Comparison of ENCODE assay signal across 11 mouse cellular contexts in the genomic region with DNA sequence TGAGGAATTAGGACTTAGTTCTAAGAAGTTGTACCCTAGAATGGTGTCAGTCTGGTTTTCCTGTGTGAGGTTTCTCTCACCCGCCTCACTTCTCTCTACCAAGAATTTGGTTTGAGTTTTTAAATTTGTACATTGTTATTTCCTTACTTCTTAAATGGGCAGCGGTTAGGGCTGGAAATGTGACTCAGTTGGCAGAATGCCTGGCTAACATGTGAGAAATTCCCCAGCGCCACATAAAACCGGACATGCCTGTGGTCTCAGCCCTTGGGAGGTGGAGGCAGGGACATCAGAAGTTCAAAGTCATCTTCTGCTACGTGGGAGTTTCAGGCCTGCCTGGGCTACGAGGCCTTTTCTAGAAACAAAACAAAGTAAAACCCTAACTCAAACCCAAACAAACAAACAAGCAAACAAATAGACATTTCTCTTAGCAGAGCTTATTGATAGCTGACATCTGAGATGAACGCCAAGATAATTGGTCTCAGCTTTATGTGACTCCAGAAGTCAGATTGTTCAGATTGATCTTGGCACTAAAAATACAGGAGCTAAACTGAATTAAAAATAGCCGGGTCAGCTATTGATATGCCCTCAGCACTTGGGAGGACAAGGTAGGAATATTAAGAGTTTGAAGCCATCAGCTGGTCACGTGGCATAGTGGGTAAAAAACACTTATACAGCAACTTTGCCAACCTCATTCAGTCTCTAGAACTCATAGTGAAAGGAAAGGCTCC. TPM values are rescaled to one million over a fixed set of nuclear protein-coding genes. Genes with fewer than 3 reads are reported as not detected.
DNase-seq lines count a peak whose midpoint lies in the region; ATAC-seq and TF ChIP-seq lines count a peak whose summit lies in the region.
"Had no signal": no experiment of that assay in that cellular context is flagged by ENCODE, and none has a peak within 500 bp of the region (broad histone marks: within the 10 kb centered on the region; RNA-seq: fewer than 3 reads in every experiment).

No protein-coding gene starts in this region.

- H3K27me3 ChIP-seq in heart, adult 2 months (ENCODE audit: control insufficient read depth, insufficient read depth, low read length), result no peaks in the 10 kb centered on the region
- H3K27me3 ChIP-seq in heart, embryonic 12.5 days (replicated peaks), result no peaks in the 10 kb centered on the region
- no peaks in the 10 kb centered on the region for H3K27me3 ChIP-seq in intestine, embryonic 15.5 days (replicated peaks)
- no peaks in the 10 kb centered on the region for H3K27me3 ChIP-seq in cerebellum, adult 2 months (ENCODE audit: control insufficient read depth, insufficient read depth, low read length)
- H3K27me3 ChIP-seq: heart, embryonic 15.5 days; limb, embryonic 13.5 days had no signal

- TF ChIP-seq EP300 in heart, adult 2 months (IDR thresholded peaks at IDR 0.05; ENCODE audit: insufficient read depth, low read depth, low read length), result peak; percentile 59; the same call in 1 of the 2 replicates

- H3K4me2 ChIP-seq in heart, embryonic 12.5 days, result no peak overlapping the region
- no peak overlapping the region for H3K4me2 ChIP-seq in intestine, embryonic 15.5 days (replicated peaks)
- H3K4me2 ChIP-seq: heart, embryonic 15.5 days; limb, embryonic 13.5 days had no signal

- peaks cover 3% of the 10 kb centered on the region for H3K36me3 ChIP-seq in heart, adult 2 months (ENCODE audit: control insufficient read depth, insufficient read depth, low read length)
- no peaks in the 10 kb centered on the region for H3K36me3 ChIP-seq in heart, embryonic 12.5 days
- no peaks in the 10 kb centered on the region for H3K36me3 ChIP-seq in macrophage (ENCODE audit: inconsistent target)
- H3K36me3 ChIP-seq in intestine, embryonic 15.5 days, result no peaks in the 10 kb centered on the region
- H3K36me3 ChIP-seq: heart, embryonic 15.5 days; limb, embryonic 13.5 days had no signal

- no peaks in the 10 kb centered on the region for H3K9me3 ChIP-seq in heart, embryonic 12.5 days (replicated peaks)
- H3K9me3 ChIP-seq in intestine, embryonic 15.5 days, result no peaks in the 10 kb centered on the region
- H3K9me3 ChIP-seq: heart, embryonic 15.5 days; limb, embryonic 13.5 days had no signal

- no peaks in the 10 kb centered on the region for H3K79me2 ChIP-seq in heart, adult 2 months (replicated peaks; ENCODE audit: control insufficient read depth, insufficient read depth, low read length)
- no peaks in the 10 kb centered on the region for H3K79me2 ChIP-seq in macrophage (ENCODE audit: inconsistent target)

- no peak overlapping the region for H3K4me3 ChIP-seq in heart, adult 2 months
- H3K4me3 ChIP-seq in heart, embryonic 12.5 days, result no peak overlapping the region
- H3K4me3 ChIP-seq in macrophage (ENCODE audit: inconsistent target), result no peak overlapping the region
- no peak overlapping the region for H3K4me3 ChIP-seq in intestine, embryonic 15.5 days (replicated peaks)
- no peak overlapping the region for H3K4me3 ChIP-seq in cerebellum, adult 2 months (replicated peaks; ENCODE audit: insufficient read depth, low read depth, low read length)
- H3K4me3 ChIP-seq: heart, embryonic 15.5 days; limb, embryonic 13.5 days had no signal

- ATAC-seq in heart, embryonic 12.5 days (ENCODE audit: insufficient number of reproducible peaks, low FRiP score), result no peak
- no peak for ATAC-seq in intestine, embryonic 15.5 days
- no peak for ATAC-seq in erythroblast, adult 5-6 weeks (replicated peaks; ENCODE audit: low FRiP score, poor library complexity, severe bottlenecking)

- peaks cover 3% of the 10 kb centered on the region; the same call in 1 of the 2 replicates for H3K4me1 ChIP-seq in heart, adult 2 months (ENCODE audit: control insufficient read depth, insufficient read depth, low read length)
- peaks cover 13% of the 10 kb centered on the region for H3K4me1 ChIP-seq in heart, embryonic 12.5 days (replicated peaks)
- H3K4me1 ChIP-seq in intestine, embryonic 15.5 days (replicated peaks), result peaks cover 9% of the 10 kb centered on the region; the same call in 1 of the 2 replicates
- no peaks in the 10 kb centered on the region; the same call in 1 of the 2 replicates for H3K4me1 ChIP-seq in cerebellum, adult 2 months (ENCODE audit: control insufficient read depth, insufficient read depth, low read length)

- peak; percentile 54 to 72 for DNase-seq in heart, adult 2 months
- peak; percentile 68 for DNase-seq in adrenal gland, adult 2 months
- DNase-seq in heart, postnatal 36 days, result peak; percentile 38 to 52
- no peak for DNase-seq in cerebellum, adult 2 months
- DNase-seq: cerebellum, postnatal 25 days had no signal

- WGBS in heart, adult 2 months, result 37% methylated on average over 9 of the region's 9 CpGs
- WGBS in heart, embryonic 12.5 days, result 78% methylated on average over 9 of the region's 9 CpGs
- 27% methylated on average over 9 of the region's 9 CpGs for WGBS in macrophage (ENCODE audit: missing documents)
- 84% methylated on average over 9 of the region's 9 CpGs for WGBS in intestine, embryonic 15.5 days
- 76% methylated on average over 9 of the region's 9 CpGs for WGBS in cerebellum, adult 2 months

- H3K27ac ChIP-seq in heart, adult 2 months, result peak overlapping the region; percentile 60
- no peak overlapping the region for H3K27ac ChIP-seq in heart, embryonic 12.5 days (ENCODE audit: poor library complexity, severe bottlenecking)
- peak overlapping the region; percentile 66 for H3K27ac ChIP-seq in macrophage
- H3K27ac ChIP-seq in intestine, embryonic 15.5 days, result no peak overlapping the region
- H3K27ac ChIP-seq in cerebellum, adult 2 months (ENCODE audit: insufficient read depth, low read length), result no peak overlapping the region
- H3K27ac ChIP-seq: heart, embryonic 15.5 days; limb, embryonic 13.5 days had no signal

- no peak for TF ChIP-seq CTCF in heart, adult 2 months (IDR thresholded peaks at IDR 0.05)
- no peak for TF ChIP-seq CTCF in cerebellum, adult 2 months (IDR thresholded peaks at IDR 0.05; ENCODE audit: borderline replicate concordance, insufficient read depth, low read depth, low read length)

- intact Hi-C loops in heart, adult 2 months (cut with DNase I), result loop anchor here (2.0 kb wide), 1 partner anchor 17 kb away; no protein-coding TSS in a partner anchor
- intact Hi-C loops in heart, postnatal 36 days (cut with DNase I), result loop anchor here (2.0 to 5.0 kb wide), 2 partner anchors 15 to 754 kb away; no protein-coding TSS in a partner anchor

- TF ChIP-seq POLR2A in heart, adult 2 months (IDR thresholded peaks at IDR 0.05; ENCODE audit: insufficient read depth, low read depth, low read length), result no peak
- no peak for TF ChIP-seq POLR2A in cerebellum, adult 2 months (IDR thresholded peaks at IDR 0.05; ENCODE audit: borderline replicate concordance, insufficient read depth, low read length)

- no peak overlapping the region for H3K9ac ChIP-seq in heart, adult 2 months (ENCODE audit: low read depth, low read length)
- no peak overlapping the region for H3K9ac ChIP-seq in heart, embryonic 12.5 days
- H3K9ac ChIP-seq in intestine, embryonic 15.5 days, result no peak overlapping the region
- H3K9ac ChIP-seq: heart, embryonic 15.5 days; limb, embryonic 13.5 days had no signal

RNA-seq across cellular contexts. Expression of a gene that starts 18.8 kb away (rescaled TPM):
- 10 to 100 TPM; 74.9 to 85.1 TPM for total RNA-seq in heart, adult 2 months (2021)
- 17.3 and 36.7 TPM in 2 replicates for polyA plus RNA-seq in heart, adult 2 months (2012; rRNA removed)
- 38.9 and 41.1 TPM in 2 replicates for polyA plus RNA-seq in heart, embryonic 12.5 days (2016; fragmentation: Nextera tagmentation; extraction: Ambion mirVana)
- total RNA-seq in adrenal gland, adult 2 months (2021), result 10 to 100 TPM; 70.7 to 81.7 TPM
- polyA plus RNA-seq in adrenal gland, adult 2 months (2012; rRNA removed), result 6.3 and 8.0 TPM in 2 replicates
- 10 to 100 TPM; 83.2 to 88.7 TPM for total RNA-seq in heart, postnatal 36 days (2021)
- total RNA-seq in macrophage (2018; cell fraction: chromatin; rRNA removed), result 100 to 1,000 TPM; 135 to 424 (median 190) TPM
- 10 to 100 TPM; 25.2 to 65.7 (median 46.8) TPM for total RNA-seq in macrophage (2018; cell fraction: cytosol; rRNA removed)
- 100 to 1,000 TPM in 25 of 26 experiments, 10 to 100 TPM in 1; 94.9 to 369 (median 125) TPM for total RNA-seq in macrophage (2018; cell fraction: nucleus; rRNA removed)
- polyA plus RNA-seq in macrophage (2018), result 30.4 to 33.6 TPM (median 31.3 TPM) in 3 replicates
- 31.1 and 32.2 TPM in 2 replicates for polyA plus RNA-seq in intestine, embryonic 15.5 days (2015; fragmentation: Nextera tagmentation; extraction: Ambion mirVana)
- 251 and 276 TPM in 2 replicates for total RNA-seq in erythroblast, adult 5-6 weeks (2015; ENCODE audit: low replicate concordance)
- total RNA-seq in erythroblast, adult 5-6 weeks (2017; ENCODE audit: low replicate concordance), result 521 and 575 TPM in 2 replicates
- polyA plus RNA-seq in cerebellum, adult 2 months (2012; rRNA removed), result 39.4 and 41.9 TPM in 2 replicates

Comparison
In these comparisons a context has a peak if more than half of its experiments do, and no peak if none do; other contexts are left out.
1. H3K27ac ChIP-seq: peak in heart, adult 2 months (single experiment) and macrophage (single experiment); none in heart, embryonic 12.5 days (single experiment), intestine, embryonic 15.5 days (single experiment) and cerebellum, adult 2 months (single experiment).
2. DNase-seq: peak in heart, adult 2 months (2 of 2), adrenal gland, adult 2 months (single experiment) and heart, postnatal 36 days (2 of 2); none in cerebellum, adult 2 months (0 of 2).